Mouse (Mus musculus): ENCODE data around the gene Exosc10.
A peak's percentile ranks its signal among the peaks of the same experiment; 100 is the strongest.

The Exosc10 gene

GRCm38 (mm10) chr4:148570693-148571295, 12.6 kb downstream of the Exosc10 start:
- no peak for DNase-seq (ENCODE audit: low read depth, low spot score)

GRCm38 (mm10) chr4:148573222-148573621, 15.0 kb downstream of the Exosc10 start:
- no peak for DNase-seq (ENCODE audit: low read depth, low spot score)

GRCm38 (mm10) chr4:148580765-148581164, 22.5 kb downstream of the Exosc10 start:
- no peak for DNase-seq (ENCODE audit: low read depth, low spot score)

GRCm38 (mm10) chr4:148581422-148581821, 23.2 kb downstream of the Exosc10 start:
- DNase-seq (ENCODE audit: low read depth, low spot score): no peak

GRCm38 (mm10) chr4:148583257-148583656, 25.0 kb downstream of the Exosc10 start:
- DNase-seq (ENCODE audit: low read depth, low spot score): no peak

- DNase-seq (ENCODE audit: low read depth, low spot score): no peak
Measured at GRCm38 (mm10) chr4:148586648-148587047, 28.4 kb downstream of the Exosc10 start.

- DNase-seq (ENCODE audit: low read depth, low spot score): no peak
Measured at GRCm38 (mm10) chr4:148588793-148589192, 30.6 kb downstream of the Exosc10 start.

- DNase-seq (ENCODE audit: low read depth, low spot score): no peak
Measured at GRCm38 (mm10) chr4:148589565-148589964, 31.3 kb downstream of the Exosc10 start.

GRCm38 (mm10) chr4:148590421-148591170, 32.4 kb downstream of the Exosc10 start:
- peak; percentile 24 for DNase-seq (ENCODE audit: low read depth, low spot score)

GRCm38 (mm10) chr4:148591171-148591630, 33.0 kb downstream of the Exosc10 start, which contains the start of gene Srm:
Gene Srm (plus strand): TSS chr4:148591503.
- peak; percentile 90 for DNase-seq (ENCODE audit: low read depth, low spot score)

- DNase-seq (ENCODE audit: low read depth, low spot score): peak; percentile 16
Measured at GRCm38 (mm10) chr4:148591637-148592380, 33.6 kb downstream of the Exosc10 start.

GRCm38 (mm10) chr4:148593996-148594395, 35.8 kb downstream of the Exosc10 start:
- DNase-seq (ENCODE audit: low read depth, low spot score): no peak

- DNase-seq (ENCODE audit: low read depth, low spot score): no peak
Measured at GRCm38 (mm10) chr4:148595916-148596315, 37.7 kb downstream of the Exosc10 start.

GRCm38 (mm10) chr4:148596731-148597130, 38.5 kb downstream of the Exosc10 start:
- no peak for DNase-seq (ENCODE audit: low read depth, low spot score)

GRCm38 (mm10) chr4:148598826-148599225, 40.6 kb downstream of the Exosc10 start:
- no peak for DNase-seq (ENCODE audit: low read depth, low spot score)

GRCm38 (mm10) chr4:148600316-148600715, 42.1 kb downstream of the Exosc10 start:
- no peak for DNase-seq (ENCODE audit: low read depth, low spot score)

GRCm38 (mm10) chr4:148601871-148602270, 43.6 kb downstream of the Exosc10 start:
- DNase-seq (ENCODE audit: low read depth, low spot score): no peak

- no peak for DNase-seq (ENCODE audit: low read depth, low spot score)
Measured at GRCm38 (mm10) chr4:148602357-148603120, 44.3 kb downstream of the Exosc10 start, which contains the start of gene Masp2. Gene Masp2 (plus strand): TSS chr4:148602554.

- DNase-seq (ENCODE audit: low read depth, low spot score): no peak
Measured at GRCm38 (mm10) chr4:148603376-148604139, 45.3 kb downstream of the Exosc10 start.

GRCm38 (mm10) chr4:148604141-148604540, 45.9 kb downstream of the Exosc10 start:
- no peak for DNase-seq (ENCODE audit: low read depth, low spot score)

Data from embryo, embryonic 11.5 days (tissue).